Mouse (Mus musculus): ENCODE measurements around the gene Lgals4.

Lgals4 gene

GRCm38 (mm10) chr7:28863540-28863939 lies 29.9 kb downstream of the Lgals4 start, which contains the start of gene Lgals7:
Lgals7 (plus strand) TSS chr7:28863853.
- CTCF ChIA-PET, result interaction anchor here in 2 of 4 experiments (0.6 to 1.2 kb wide), 2 partner anchors 71 to 173 kb away, joined by 4 to 5 read pairs; no protein-coding TSS in a partner anchor

GRCm38 (mm10) chr7:28864288-28864750 lies 30.7 kb downstream of the Lgals4 start:
- CTCF ChIA-PET, result interaction anchor here (0.6 to 1.7 kb wide), 7 partner anchors 16 to 172 kb away, joined by 3 to 5 read pairs (median 4); no protein-coding TSS in a partner anchor
- POLR2A ChIA-PET, result interaction anchor here (0.5 to 2.8 kb wide), 15 partner anchors 8 to 259 kb away, joined by 3 to 9 read pairs (median 4); partner anchors contain the start of genes Eif3k (in 1 of the 4), Map4k1 (in 1 of the 4) and Sirt2 (in 1 of the 4)

More at GRCm38 (mm10) chr7:28863540-28863939, 29.9 kb downstream of the Lgals4 start, which contains the start of gene Lgals7:
- POLR2A ChIA-PET, result interaction anchor here in 2 of 4 experiments (0.5 to 2.8 kb wide), 6 partner anchors 31 to 385 kb away, joined by 3 to 8 read pairs (median 4); partner anchors contain the start of genes Eif3k (in 1 of the 2) and Map4k1 (in 1 of the 2)

- POLR2A ChIA-PET, result interaction anchor here (0.5 to 2.8 kb wide), 22 partner anchors 12 to 422 kb away, joined by 3 to 10 read pairs (median 4); partner anchors contain the start of genes Actn4 (in 1 of the 4), Mrps12 (in 1 of the 4) and Sars2 (in 1 of the 4)
These were observed 32.0 kb downstream of the Lgals4 start for GRCm38 (mm10) chr7:28865481-28866300.

GRCm38 (mm10) chr7:28866769-28867507 lies 33.3 kb downstream of the Lgals4 start:
- CTCF ChIA-PET, result interaction anchor here (0.6 to 3.2 kb wide), 22 partner anchors 13 to 430 kb away, joined by 3 to 13 read pairs (median 4); partner anchors contain the start of genes Mrps12 (in 2 of the 4), Sars2 (in 2 of the 4), Fam98c (in 1 of the 4) and Gmfg (in 1 of the 4)
- POLR2A ChIA-PET, result interaction anchor here in 3 of 4 experiments (0.6 to 4.6 kb wide), 26 partner anchors 15 to 379 kb away, joined by 3 to 29 read pairs (median 3); partner anchors contain the start of genes Actn4 (in 1 of the 3), Capn12 (in 1 of the 3), Mrps12 (in 1 of the 3) and Sars2 (in 1 of the 3)

More at GRCm38 (mm10) chr7:28865481-28866300, 32.0 kb downstream of the Lgals4 start:
- CTCF ChIA-PET, result interaction anchor here in 3 of 4 experiments (0.6 to 1.7 kb wide), 12 partner anchors 14 to 1672 kb away, joined by 3 to 16 read pairs (median 4); partner anchors contain the start of genes Mrps12 (in 1 of the 3) and Sars2 (in 1 of the 3)

- POLR2A ChIA-PET, result interaction anchor here in 3 of 4 experiments (0.6 to 4.6 kb wide), 22 partner anchors 11 to 380 kb away, joined by 3 to 29 read pairs (median 3); partner anchors contain the start of genes Sars2 (in 3 of the 3), Mrps12 (in 2 of the 3), Capn12 (in 1 of the 3) and Hnrnpl (in 1 of the 3)
These were observed 34.1 kb downstream of the Lgals4 start for GRCm38 (mm10) chr7:28867508-28868340.

GRCm38 (mm10) chr7:28870901-28871664 lies 37.4 kb downstream of the Lgals4 start:
- ChIA-PET POLR2A (interaction anchor here (0.5 to 4.6 kb wide), 31 partner anchors 8 to 523 kb away, joined by 3 to 29 read pairs (median 3); partner anchors contain the start of genes Capn12 (in 3 of the 4), Med29 (in 1 of the 4), Mrps12 (in 1 of the 4) and Paf1 (in 1 of the 4)), CTCF (interaction anchor here (0.6 to 2.0 kb wide), 15 partner anchors 9 to 239 kb away, joined by 3 to 8 read pairs (median 4); no protein-coding TSS in a partner anchor)

More at GRCm38 (mm10) chr7:28867508-28868340, 34.1 kb downstream of the Lgals4 start:
- CTCF ChIA-PET, result interaction anchor here (0.6 to 3.2 kb wide), 39 partner anchors 12 to 1327 kb away, joined by 3 to 17 read pairs (median 4); partner anchors contain the start of genes Fam98c (in 1 of the 4), Gmfg (in 1 of the 4), Hnrnpl (in 1 of the 4) and Map4k1 (in 1 of the 4)

- POLR2A ChIA-PET, result interaction anchor here in 1 of 4 experiments (0.8 kb wide), 1 partner anchor 64 kb away, joined by 3 read pairs; no protein-coding TSS in a partner anchor
- CTCF ChIA-PET, result no interaction called here
These were observed 40.9 kb downstream of the Lgals4 start for GRCm38 (mm10) chr7:28874565-28874964.

- ChIA-PET POLR2A (interaction anchor here in 1 of 4 experiments (0.7 kb wide), 1 partner anchor 81 kb away, joined by 3 read pairs; no protein-coding TSS in a partner anchor), CTCF (interaction anchor here in 2 of 4 experiments (0.7 kb wide), 2 partner anchors 112 to 163 kb away, joined by 3 to 4 read pairs; no protein-coding TSS in a partner anchor)
These were observed 42.4 kb downstream of the Lgals4 start for GRCm38 (mm10) chr7:28876099-28876498.

- ChIA-PET CTCF (interaction anchor here in 2 of 4 experiments (0.6 to 0.7 kb wide), 2 partner anchors 159 to 507 kb away, joined by 3 to 4 read pairs; no protein-coding TSS in a partner anchor), POLR2A (interaction anchor here in 2 of 4 experiments (0.6 to 1.9 kb wide), 8 partner anchors 12 to 96 kb away, joined by 3 to 6 read pairs (median 4); no protein-coding TSS in a partner anchor)
These were observed 43.5 kb downstream of the Lgals4 start for GRCm38 (mm10) chr7:28877155-28877554.

GRCm38 (mm10) chr7:28877856-28878255 lies 44.2 kb downstream of the Lgals4 start:
- ChIA-PET CTCF (interaction anchor here in 2 of 4 experiments (0.6 to 0.7 kb wide), 2 partner anchors 159 to 507 kb away, joined by 3 to 4 read pairs; no protein-coding TSS in a partner anchor), POLR2A (interaction anchor here in 2 of 4 experiments (0.5 to 1.9 kb wide), 13 partner anchors 9 to 215 kb away, joined by 3 to 8 read pairs (median 3); no protein-coding TSS in a partner anchor)

- CTCF ChIA-PET, result interaction anchor here in 3 of 4 experiments (0.7 to 1.5 kb wide), 8 partner anchors 8 to 1389 kb away, joined by 3 to 17 read pairs (median 4); no protein-coding TSS in a partner anchor
- POLR2A ChIA-PET, result interaction anchor here (0.6 to 2.3 kb wide), 27 partner anchors 8 to 463 kb away, joined by 3 to 10 read pairs (median 4); partner anchors contain the start of genes Ech1 (in 1 of the 4), Eif3k (in 1 of the 4), Fbxo27 (in 1 of the 4) and Map4k1 (in 1 of the 4)
These were observed 46.0 kb downstream of the Lgals4 start for GRCm38 (mm10) chr7:28879606-28880005.

GRCm38 (mm10) chr7:28880554-28880953 lies 46.9 kb downstream of the Lgals4 start:
- CTCF ChIA-PET, result interaction anchor here in 2 of 4 experiments (0.7 to 1.7 kb wide), 4 partner anchors 9 to 205 kb away, joined by 3 to 4 read pairs (median 4); partner anchors contain the start of genes Mrps12 (in 1 of the 2) and Sars2 (in 1 of the 2)
- POLR2A ChIA-PET, result interaction anchor here in 3 of 4 experiments (0.7 to 2.3 kb wide), 14 partner anchors 9 to 764 kb away, joined by 3 to 12 read pairs (median 4); partner anchors contain the start of genes Eif3k (in 1 of the 3) and Map4k1 (in 1 of the 3)

GRCm38 (mm10) chr7:28881199-28881598 lies 47.5 kb downstream of the Lgals4 start, which contains the start of gene Capn12:
Capn12 (plus strand) TSS chr7:28881422.
- ChIA-PET CTCF (interaction anchor here in 1 of 4 experiments (1.1 to 1.7 kb wide), 2 partner anchors 85 to 139 kb away, joined by 4 to 5 read pairs; partner anchors contain the start of genes Mrps12 and Sars2), POLR2A (interaction anchor here in 3 of 4 experiments (0.5 to 2.3 kb wide), 13 partner anchors 9 to 210 kb away, joined by 3 to 12 read pairs (median 4); no protein-coding TSS in a partner anchor)

GRCm38 (mm10) chr7:28883039-28883438 lies 49.4 kb downstream of the Lgals4 start:
- ChIA-PET CTCF (interaction anchor here in 3 of 4 experiments (0.9 to 1.4 kb wide), 3 partner anchors 14 to 40 kb away, joined by 3 read pairs; no protein-coding TSS in a partner anchor), POLR2A (interaction anchor here in 2 of 4 experiments (0.7 to 1.4 kb wide), 5 partner anchors 9 to 104 kb away, joined by 3 read pairs; no protein-coding TSS in a partner anchor)

All from embryonic stem cell, embryonic (primary cell).